Mouse (Mus musculus) monocyte, adult 2 months (primary cell): ENCODE measurements around the gene Lzts2.

ENCODE experiments used
- DNase-seq, 2 experiments: peaks; one replicate each; pipeline ENCODE4 v3.0.0; 2022; ENCODE audit warnings: low spot score in 2 of 2, low read depth in 1 of 2

The Lzts2 gene

DNA sequence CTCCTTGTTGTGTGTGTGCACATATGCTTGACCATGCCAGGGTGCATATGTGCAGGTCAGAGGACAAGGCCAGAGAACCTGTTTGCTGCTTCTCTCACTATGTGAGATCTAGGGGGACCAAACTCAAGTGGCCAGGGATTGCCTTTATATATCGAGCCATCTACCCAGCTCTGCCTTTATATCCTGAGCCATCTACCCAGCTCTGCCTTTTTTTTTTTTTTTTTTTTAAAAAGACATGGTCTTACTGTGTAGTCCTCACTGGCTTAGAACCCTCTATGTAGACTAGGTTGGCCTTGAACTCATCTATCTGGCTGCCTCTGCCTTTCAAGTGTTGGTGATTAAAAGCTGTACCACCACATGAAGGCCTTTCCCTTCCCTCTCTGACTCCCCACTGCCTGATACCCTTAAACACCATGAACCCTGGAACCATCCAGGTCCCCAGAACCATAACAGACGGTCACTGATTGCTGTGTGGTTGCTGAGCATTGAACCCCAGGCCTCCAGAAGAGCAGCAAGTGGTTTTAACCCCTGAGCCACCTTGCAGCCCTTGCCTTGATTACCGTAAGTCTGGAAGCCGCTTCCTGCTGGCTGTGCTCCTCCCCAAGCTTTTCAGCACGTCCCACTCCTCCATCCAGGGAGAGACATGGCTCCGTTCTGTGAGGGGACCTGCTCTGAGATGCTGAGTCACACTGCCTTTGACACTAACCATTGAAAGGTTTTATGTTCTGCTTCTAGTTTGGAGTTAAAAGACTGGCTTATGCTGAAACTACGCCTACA lies 10.3 kb upstream of the Lzts2 start:
- DNase-seq = no peak

DNA sequence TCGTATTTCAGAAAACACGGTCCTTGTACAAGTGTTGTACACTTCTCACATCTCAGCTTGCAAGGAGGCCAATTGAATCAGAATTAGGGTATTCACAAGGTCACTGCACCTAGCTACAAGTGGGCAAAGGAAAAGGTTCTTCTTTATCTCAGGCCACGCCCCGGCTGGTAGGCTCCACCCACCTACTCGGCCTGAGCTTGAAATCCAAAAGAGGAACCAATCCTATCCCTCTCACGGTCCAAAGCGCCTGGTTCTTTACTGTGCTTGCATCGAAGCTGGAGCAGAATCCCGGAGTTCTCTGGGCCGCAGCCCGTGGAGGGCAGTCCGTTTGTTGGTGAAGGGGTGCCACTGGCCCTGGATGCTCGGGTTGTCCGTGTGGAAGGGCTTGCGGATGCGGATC lies 8.8 kb upstream of the Lzts2 start, which contains the start of gene Twnk:
Gene Twnk, plus strand, starts transcription at position 220 of the 400 bp plus-strand sequence.
- peak; percentile 52 to 78 for DNase-seq

DNA sequence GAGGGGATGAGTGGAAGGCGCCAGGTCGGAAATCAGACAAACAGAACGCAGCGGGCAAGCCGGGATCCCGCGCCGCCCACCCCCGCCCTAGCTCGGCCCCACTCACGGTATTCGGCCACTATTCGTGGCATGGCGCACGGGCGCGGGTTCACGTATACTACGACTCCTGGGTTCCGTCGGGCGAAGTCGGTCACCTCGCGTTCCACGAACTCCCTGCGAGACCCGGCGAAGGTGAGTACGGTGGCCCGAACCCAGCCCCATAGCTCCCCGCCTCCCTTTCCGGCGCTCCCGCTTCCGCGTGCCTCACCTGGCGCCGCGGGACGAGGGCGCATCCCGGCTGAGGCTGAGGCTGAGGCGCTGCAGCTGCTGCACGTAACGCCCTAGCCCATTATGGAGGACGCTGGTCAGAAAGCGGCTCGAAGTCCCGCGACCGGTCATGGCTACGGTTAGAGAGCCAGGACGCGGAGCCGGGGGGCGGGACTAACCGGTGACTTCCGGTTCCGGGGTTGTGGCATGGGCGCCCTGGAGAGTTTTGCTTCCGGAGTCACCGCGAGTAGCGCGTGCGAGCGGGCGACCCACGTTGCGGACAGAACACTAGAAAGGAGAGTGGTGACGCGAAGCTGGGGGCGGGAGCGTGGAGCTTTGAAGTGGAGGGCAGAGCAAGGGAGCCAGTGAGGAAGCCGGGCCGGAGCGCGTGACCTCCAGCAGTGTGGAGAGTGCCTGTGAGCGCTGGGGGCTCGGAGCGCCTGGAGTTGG lies 8.1 kb upstream of the Lzts2 start, which contains the start of gene Mrpl43:
Gene Mrpl43, minus strand, starts transcription at position 486 of the 756 bp plus-strand sequence.
- DNase-seq = peak; percentile 86 to 95

DNA sequence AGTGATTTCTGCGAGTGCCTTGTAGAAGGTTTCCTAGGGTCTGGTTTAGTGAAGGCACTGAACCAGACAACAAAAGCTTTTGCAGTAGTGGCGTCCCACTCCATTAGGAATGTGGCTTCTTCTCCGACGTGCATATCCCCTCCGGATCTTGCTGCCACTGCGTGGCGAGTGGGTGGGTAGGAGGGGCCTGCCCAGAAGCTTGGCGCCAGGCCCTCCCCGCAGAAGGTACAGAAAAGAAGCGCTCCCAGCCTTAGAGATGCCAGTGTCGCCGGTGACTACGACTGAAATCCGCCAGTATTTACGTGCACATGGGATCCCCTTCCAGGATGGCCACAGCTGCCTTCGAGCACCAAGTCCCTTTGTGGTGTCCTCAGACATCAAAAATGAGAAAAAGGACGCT lies 7.2 kb upstream of the Lzts2 start:
- no peak for DNase-seq

DNA sequence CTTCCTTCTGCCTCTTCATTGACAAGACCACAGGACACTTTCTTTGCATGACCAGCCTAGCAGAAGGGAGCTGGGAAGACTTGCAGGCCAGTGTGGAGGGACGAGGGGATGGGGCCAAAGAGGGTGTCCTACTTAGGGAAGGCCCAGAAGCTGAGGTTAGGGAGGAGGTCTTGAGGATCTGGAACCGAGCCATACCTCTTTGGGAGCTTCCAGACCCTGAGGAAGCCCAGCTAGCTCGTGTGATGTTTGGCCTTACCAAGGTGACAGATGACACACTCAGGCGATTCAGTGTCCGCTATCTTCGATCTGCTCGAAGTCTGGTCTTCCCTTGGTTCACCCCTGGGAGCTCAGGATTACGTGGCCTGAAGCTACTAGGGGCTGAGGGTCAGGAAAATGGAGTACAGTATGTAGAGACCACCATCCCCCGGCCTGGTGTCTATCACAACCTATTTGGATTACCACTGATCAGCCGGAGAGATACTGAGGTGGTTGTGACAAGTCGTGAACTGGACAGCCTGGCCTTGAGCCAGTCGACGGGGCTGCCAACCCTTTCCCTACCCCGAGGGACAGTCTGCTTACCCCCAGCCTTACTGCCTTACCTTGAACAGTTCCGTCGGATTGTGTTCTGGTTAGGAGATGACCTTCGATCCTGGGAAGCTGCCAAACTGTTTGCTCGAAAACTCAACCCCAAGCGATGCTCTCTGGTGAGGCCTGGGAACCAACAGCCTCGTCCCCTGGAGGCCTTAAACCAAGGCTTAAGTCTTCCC lies 6.6 kb upstream of the Lzts2 start:
- no peak for DNase-seq

DNA sequence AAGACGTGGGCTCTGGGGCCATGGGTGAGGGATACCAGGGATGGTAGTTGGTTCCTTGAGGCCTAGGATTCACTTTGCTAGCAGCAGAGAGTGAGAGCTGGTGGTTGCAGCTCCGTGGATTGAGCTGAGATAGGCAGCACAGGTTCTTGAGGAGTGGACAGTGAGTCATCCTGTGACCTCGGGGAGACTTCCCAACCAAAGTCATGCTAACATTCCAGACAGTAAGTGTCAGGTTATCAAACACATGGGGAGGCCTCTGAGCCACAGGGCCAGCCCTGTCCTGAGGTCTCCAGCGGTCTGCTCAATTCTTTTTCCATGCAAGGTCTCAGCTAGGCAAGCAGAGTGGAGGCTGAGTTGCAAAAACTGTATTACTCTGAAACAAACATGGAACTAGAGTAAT lies 3.6 kb upstream of the Lzts2 start:
- no peak for DNase-seq

DNA sequence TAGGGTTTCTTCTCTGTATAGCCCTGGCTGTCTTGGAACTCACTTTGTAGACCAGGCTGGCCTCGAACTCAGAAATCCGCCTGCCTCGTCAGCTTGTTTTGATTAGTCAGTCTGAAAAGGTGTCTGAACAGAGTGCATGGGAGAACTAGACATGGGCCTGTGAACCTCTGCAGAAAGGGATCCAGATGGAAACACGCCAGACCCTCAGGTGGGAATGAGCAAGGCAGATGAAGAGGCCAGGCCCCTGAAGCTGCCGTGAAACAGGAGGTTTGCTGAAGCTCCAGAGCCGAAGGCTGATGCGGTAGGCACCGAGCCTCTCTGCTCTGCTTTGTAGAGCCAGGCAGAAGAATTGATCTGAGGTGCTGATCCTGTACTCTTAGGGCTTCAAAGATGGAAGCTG lies 2.0 kb upstream of the Lzts2 start:
- DNase-seq = no peak

DNA sequence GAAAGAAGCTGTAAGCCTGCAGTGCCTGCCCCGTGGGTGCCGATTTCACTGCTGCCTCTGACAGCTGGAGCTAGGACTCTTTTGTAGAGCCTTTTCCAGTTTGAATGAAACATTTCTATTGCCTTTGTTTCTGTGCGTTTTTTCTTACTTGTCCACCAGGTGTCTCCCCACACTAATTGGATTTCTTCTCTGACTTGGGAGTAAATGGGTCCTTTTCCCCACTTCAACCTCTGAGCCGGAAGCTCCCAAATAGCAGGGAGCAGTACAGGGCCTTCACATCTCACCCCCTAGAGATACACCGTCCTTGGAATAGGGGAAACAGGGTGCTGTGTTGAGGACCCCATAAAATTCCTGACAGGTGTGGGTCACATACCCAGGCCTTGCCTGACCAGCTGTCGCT lies 1.6 kb upstream of the Lzts2 start:
- DNase-seq = no peak

DNA sequence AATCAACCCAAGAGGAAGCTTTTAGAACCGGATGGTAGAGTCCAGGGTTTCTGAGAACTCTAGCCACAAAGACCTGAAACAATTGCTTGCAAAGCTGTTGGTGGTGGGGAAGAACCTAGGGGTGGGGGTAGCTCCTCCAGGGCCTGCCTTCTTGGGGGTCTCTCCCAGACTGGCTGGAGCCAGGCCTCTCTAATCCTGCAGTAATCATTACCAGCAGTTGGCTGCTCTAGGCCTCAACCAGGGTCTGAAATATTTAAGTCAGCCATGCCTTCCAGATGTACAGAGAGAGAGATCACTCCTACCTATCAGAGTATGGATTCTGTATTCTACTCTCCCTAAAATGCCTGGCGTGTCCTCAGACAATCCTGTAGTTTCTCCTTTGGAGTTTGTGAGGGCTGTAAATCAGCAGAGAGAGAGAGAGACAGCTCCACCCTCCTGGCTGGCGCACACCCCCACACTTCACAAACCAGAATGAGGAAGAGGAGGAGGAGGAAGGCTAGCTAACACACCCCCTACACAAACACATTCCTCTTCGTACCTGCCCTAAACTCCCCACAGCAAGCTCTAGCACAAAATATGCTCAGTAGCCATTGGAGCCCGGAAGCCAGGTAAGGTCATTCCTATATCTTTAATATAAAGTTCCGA lies 511 bp upstream of the Lzts2 start:
- DNase-seq = no peak

DNA sequence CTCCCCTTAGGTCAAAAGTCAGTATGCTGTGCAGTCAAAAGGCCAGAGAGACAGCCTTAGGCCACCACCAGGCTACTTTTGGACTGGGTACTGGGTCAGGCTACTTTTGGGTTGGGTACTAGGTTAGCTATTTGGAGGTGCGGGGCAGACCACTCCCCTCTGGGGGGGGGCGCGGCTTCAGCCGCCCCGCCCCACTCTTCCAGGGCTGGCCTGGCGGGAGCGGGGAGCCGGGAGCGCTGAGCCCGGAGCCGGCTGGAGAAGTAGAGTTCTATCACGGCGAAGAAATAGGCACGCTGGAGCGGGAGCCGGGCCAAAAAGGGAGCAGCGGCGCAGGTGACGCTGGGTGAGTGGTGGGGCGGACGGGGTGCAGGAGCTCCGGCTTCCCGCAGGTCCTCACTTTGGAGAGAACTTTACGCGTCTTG lies 778 bp downstream of the Lzts2 start:
- DNase-seq = no peak

DNA sequence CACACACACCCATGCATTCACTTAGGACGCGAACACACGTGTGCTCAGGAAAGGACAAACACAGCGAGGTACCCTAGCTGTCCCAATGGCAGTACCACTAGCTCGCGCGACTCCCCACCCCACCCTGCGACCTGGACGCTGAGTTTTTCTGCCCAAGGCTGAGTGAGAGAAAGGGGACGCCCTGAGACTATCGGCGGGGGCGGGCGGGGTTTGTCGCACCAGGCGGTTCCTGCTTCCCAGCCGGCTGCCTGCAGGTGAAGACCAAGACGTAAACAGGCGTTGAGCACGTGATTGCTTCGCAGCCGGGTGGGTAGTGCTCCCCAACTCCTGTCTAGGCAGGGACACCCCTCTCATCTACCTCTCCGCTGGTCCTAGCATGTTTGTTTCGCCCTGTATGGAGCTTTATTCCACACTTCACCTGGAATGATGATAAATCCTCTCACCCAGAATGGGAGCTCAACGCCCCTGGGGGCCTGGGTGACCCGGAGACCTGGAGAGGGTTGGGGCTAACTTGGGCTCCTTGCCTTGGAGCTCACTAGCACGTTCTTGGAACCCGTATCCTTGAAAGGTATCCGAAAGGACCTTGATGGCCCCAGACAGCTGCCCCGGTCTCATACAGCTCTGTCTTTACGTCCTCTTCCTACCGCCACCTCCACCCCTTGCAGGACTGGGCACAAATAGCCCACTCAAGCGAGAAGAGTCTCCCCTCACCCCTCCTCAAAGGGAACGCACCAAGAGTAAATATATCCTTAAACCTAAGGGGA lies 1.5 kb downstream of the Lzts2 start:
- no peak for DNase-seq

DNA sequence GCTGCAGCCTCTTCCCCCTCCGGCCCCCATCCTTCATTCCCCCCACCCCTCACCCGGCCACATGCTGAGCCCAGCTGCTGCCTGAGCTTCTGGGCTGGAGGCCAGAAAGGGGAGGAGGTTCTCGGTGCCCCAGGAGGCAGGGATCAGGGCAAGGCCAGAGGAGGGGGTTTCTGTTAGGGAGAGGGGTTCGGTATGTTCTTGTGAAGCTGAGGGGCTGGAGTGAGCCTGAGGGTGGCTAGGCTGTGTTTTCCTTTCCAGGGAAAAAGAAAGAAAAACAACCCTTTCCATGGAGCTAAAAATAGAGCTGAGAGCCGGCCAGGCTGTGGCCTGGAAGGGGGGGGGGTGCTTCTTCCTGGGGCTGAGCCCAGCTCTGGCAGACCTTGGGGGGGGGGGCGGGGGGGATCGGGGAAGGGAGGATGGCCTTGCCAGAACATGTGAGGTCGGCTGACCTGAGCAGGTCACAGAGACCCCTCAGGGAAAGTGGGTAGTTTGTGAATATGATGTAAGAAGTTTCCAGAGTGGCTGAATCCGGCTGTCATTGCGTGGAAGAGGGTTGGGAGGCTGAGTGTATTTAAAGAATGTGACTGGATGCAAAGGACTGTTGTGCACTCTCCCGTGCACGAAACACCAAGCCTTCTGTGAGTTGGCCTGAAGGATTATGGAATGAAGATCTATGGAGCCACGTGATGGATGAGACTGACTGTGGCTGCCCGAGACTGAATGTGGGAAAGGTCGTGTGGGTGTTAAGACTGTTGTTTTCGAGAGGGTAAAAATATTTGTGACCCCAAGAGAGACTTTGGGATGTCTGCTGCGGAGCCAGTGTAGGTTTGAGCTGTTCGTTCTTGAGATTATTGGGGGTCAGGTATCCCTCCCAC lies 2.4 kb downstream of the Lzts2 start:
- DNase-seq = no peak

DNA sequence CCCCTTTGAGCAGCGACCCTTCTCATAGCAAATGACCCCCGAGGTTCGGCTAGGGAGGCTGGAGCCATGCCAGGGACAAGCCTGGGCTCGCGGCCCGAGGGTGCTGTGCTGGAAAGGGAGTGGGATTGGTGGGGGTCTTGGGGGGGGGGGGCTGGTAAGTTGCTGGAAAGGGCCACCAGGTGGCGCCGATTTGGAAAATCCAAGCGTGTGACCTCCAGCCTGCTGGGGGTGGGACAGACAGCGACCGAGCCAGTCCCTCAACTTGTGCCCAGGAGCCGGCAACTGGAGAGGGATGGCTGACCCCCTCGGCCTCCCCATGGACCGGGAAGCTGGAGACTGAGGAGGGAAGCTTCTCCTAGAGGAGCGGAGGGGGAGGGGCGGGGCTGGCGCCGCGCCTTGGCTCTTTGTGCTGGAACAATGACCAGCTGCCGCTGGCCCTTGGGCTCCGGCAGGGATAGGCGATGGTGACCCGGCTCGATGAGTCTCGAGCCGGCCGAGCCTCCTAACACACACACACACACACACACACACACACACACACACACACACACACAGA lies 3.1 kb downstream of the Lzts2 start:
- DNase-seq = no peak

DNA sequence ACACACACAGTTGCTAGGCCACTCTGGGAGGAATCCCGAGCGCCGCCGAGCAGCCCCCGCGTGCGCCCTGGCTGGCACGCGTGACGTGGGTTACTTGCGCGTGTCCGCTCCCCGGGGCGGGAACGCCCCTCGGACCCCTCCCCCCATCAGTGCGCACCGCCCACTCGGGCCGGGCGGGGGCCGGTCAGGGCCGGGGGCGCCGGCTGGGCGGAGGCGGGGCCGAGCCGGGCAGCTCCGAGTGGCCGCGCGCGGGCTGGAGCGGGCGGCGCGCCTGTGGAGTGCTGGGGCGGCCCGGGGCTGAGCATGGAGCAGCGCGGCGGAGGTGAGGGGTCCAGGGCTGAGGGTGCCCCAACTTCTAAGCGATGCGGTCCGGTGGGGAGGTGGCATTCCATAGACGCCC lies 3.7 kb downstream of the Lzts2 start:
- peak in 1 of 2 experiments; percentile 17 for DNase-seq

DNA sequence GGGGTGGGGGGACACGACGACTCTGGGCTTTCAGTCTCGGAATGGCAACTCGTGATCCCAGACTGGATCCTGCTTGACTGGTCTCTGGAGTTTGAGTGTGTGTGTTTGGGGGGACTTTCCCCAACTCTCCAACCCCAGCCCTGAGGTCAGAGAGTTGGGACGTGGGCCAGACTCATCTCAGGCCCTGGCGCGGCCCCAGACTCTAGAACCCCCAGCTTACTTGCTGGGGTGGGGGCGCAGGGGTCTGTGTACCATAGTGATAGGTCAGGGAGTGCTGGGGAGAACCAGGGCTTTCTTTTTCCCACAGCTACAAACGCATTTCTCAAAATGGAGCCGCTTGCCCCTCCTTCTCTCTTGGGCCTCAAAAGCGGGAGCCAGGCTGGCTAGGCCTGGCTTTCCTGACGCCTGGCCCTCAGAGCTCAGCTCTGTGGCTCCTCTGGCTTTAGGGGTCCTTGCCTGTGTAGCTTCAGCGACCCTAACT lies 4.2 kb downstream of the Lzts2 start:
- DNase-seq = no peak

DNA sequence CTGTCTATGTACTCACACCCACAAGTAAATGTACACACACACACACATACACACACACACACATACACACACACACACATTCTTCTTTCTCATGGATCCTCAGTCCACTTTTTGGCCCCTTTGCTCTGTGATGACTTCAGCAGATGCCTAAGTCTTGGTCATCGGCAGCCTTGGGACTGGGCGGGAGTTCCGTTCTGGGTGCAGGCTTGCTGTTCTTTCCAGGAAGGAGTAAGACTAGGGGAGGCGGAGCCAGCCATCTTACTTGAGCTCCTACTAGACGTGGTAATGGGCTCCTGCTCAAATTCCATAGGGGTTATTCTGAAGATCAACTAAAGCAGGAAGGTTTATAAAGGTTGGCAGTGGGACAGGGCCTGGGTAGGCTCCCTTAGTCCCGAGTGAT lies 6.1 kb downstream of the Lzts2 start:
- no peak for DNase-seq

DNA sequence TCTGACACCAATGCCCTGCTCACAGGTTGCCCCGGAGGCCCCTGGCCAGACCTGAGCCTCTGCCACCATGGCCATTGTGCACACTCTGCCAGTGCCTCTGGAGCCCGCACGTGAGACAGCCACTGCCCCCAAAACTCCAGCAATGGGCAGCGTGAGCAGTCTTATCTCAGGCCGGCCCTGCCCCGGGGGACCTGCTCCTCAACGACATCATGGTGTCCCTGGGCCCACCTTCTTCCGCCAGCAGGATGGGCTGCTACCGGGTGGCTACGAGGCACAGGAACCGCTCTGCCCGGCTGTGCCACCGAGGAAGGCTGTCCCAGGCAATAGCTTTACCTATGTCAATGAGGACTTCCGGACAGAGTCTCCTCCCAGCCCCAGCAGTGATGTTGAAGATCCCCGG lies 7.1 kb downstream of the Lzts2 start:
- no peak for DNase-seq

DNA sequence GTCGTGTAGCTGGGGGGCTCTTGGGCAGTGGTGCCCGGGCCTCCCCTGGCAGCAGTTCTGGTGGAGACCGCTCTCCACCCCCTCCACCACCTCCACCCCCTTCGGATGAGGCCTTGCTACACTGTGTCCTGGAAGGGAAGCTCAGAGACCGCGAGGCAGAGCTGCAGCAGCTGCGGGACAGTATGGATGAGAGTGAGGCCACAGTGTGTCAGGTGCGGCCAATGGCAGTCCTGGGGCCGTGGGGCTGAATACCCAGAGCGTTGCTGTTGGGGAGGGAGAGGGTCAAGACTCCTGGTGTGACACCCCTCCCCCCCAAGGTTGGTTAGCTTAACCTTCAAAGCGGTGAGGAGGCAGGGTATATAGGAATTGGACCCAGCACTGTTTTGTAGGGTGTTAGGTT lies 9.8 kb downstream of the Lzts2 start:
- DNase-seq = no peak

DNA sequence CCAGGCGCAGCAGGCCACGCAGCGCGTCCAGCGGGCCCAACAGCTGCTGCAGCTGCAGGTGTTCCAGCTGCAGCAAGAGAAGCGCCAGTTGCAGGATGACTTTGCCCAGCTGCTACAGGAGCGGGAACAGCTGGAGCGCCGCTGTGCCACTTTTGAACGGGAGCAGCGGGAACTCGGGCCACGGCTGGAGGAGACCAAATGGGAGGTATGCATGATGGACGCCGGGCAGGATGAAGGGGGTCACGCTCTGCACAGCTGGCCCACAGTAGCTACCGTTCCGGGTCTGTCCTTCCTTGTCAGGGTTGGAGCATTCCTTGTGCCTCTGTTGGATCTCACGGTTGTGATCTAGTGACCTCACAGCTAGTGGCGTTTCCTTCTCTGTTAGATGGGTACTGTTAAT lies 10.6 kb downstream of the Lzts2 start:
- DNase-seq = no peak
